Mouse (Mus musculus): ENCODE measurements around the gene Dscaml1.

- TF ChIP-seq CHD2 (IDR thresholded peaks at IDR 0.05; ENCODE audit: low read depth, low read length) (no peak), HCFC1 (IDR thresholded peaks at IDR 0.05; ENCODE audit: borderline replicate concordance, insufficient read depth, low read length) (no peak), ZC3H11A (IDR thresholded peaks at IDR 0.05; ENCODE audit: borderline replicate concordance, low read depth, low read length) (no peak), ZNF384 (IDR thresholded peaks at IDR 0.05; ENCODE audit: low read depth, low read length) (no peak), MAFK (IDR thresholded peaks at IDR 0.05; ENCODE audit: insufficient read depth, low read depth, low read length) (no peak)
These were observed 93.4 kb downstream of the Dscaml1 start for GRCm38 (mm10) chr9:45519841-45520240.

Data from ES-E14 (cell line).